Mouse (Mus musculus) cerebellum, adult (tissue): ENCODE results near the gene Adar.

Experiments
- ATAC-seq: cut with Nextera tagmentation; 2 replicates; pipeline ENCODE4 v1.9.2; 2017; ENCODE audit warnings: mild to moderate bottlenecking, moderate library complexity, mixed read lengths; ENCODE audit not compliant: insufficient number of reproducible peaks, low FRiP score, low TSS enrichment

Adar gene

GRCm38 (mm10) chr3:89714359-89715206 lies at the start of gene Adar:
TSS of gene Adar (plus strand) at chr3:89715022.
- peak; percentile 91 for ATAC-seq

- ATAC-seq, result no peak
These were observed 47.7 kb upstream of the Adar start for GRCm38 (mm10) chr3:89667131-89667530.

GRCm38 (mm10) chr3:89671334-89671733 lies 43.5 kb upstream of the Adar start:
- ATAC-seq, result no peak

- no peak for ATAC-seq
These were observed 42.1 kb upstream of the Adar start for GRCm38 (mm10) chr3:89672573-89673317.

GRCm38 (mm10) chr3:89677617-89678016 lies 37.2 kb upstream of the Adar start:
- ATAC-seq, result no peak

GRCm38 (mm10) chr3:89686031-89686430 lies 28.8 kb upstream of the Adar start:
- ATAC-seq, result no peak

GRCm38 (mm10) chr3:89688694-89689581 lies 25.9 kb upstream of the Adar start:
- peak; percentile 88 for ATAC-seq

GRCm38 (mm10) chr3:89691776-89692175 lies 23.0 kb upstream of the Adar start:
- no peak for ATAC-seq

- ATAC-seq, result no peak
These were observed 18.5 kb upstream of the Adar start for GRCm38 (mm10) chr3:89696152-89696821.

- ATAC-seq, result no peak
These were observed 15.9 kb upstream of the Adar start for GRCm38 (mm10) chr3:89698958-89699357.

GRCm38 (mm10) chr3:89700461-89700860 lies 14.4 kb upstream of the Adar start:
- ATAC-seq, result no peak

- ATAC-seq, result no peak
These were observed 11.2 kb upstream of the Adar start for GRCm38 (mm10) chr3:89703596-89703995.

- no peak for ATAC-seq
These were observed 10.8 kb upstream of the Adar start for GRCm38 (mm10) chr3:89704064-89704463.

GRCm38 (mm10) chr3:89715207-89715966 lies 565 bp downstream of the Adar start:
- peak; percentile 65; the same call in 1 of the 2 replicates for ATAC-seq

GRCm38 (mm10) chr3:89715967-89716256 lies 1.1 kb downstream of the Adar start:
- ATAC-seq, result no peak

- ATAC-seq, result no peak
These were observed 7.2 kb downstream of the Adar start for GRCm38 (mm10) chr3:89722032-89722431.

- no peak for ATAC-seq
These were observed 8.7 kb downstream of the Adar start for GRCm38 (mm10) chr3:89723400-89724084.

- ATAC-seq, result 0 out of 2 replicates have a peak, but pooled peaks have one; percentile 34
These were observed 12.2 kb downstream of the Adar start for GRCm38 (mm10) chr3:89727028-89727427.

GRCm38 (mm10) chr3:89728848-89729247 lies 14.0 kb downstream of the Adar start:
- ATAC-seq, result no peak
